Mouse (Mus musculus): Measurements from ENCODE around the gene Lgi4. TPM values are rescaled to one million over a fixed set of nuclear protein-coding genes. Genes with fewer than 3 reads are reported as not detected.
A peak's percentile ranks its signal among the peaks of the same experiment; 100 is the strongest.

Lgi4 gene
- polyA plus RNA-seq, 1 experiment from 2014 or later, result 1.0 TPM

GRCm38 (mm10) chr7:31054661-31055320, 4.4 kb upstream of the Lgi4 start:
- Histone ChIP-seq H3K36me3 (ENCODE audit: control insufficient read depth, insufficient read depth, low read length) (no peaks in the 10 kb centered on the region), H3K9me3 (ENCODE audit: control insufficient read depth, low read length) (no peaks in the 10 kb centered on the region), H3K9ac (ENCODE audit: low read depth, low read length) (no peak overlapping the region), H3K27me3 (ENCODE audit: control insufficient read depth, insufficient read depth, low read length) (peaks cover 48% of the 10 kb centered on the region), H3K27ac (ENCODE audit: low read depth, low read length) (no peak overlapping the region), H3K4me1 (replicated peaks; ENCODE audit: control insufficient read depth, insufficient read depth, low read length) (peaks cover 6% of the 10 kb centered on the region), H3K4me3 (ENCODE audit: low read depth, low read length) (no peak overlapping the region), H3K4me2 (replicated peaks; ENCODE audit: low read depth, low read length) (no peak overlapping the region)
- 45% methylated on average over 11 of the region's 11 CpGs for WGBS
- no peak for DNase-seq (ENCODE audit: low spot score)
- no peak for ATAC-seq (ENCODE audit: low FRiP score)

- no peak for ATAC-seq (ENCODE audit: low FRiP score)
- Histone ChIP-seq H3K9me3 (ENCODE audit: control insufficient read depth, low read length) (no peaks in the 10 kb centered on the region), H3K27me3 (ENCODE audit: control insufficient read depth, insufficient read depth, low read length) (peaks cover 42% of the 10 kb centered on the region), H3K36me3 (ENCODE audit: control insufficient read depth, insufficient read depth, low read length) (no peaks in the 10 kb centered on the region), H3K9ac (ENCODE audit: low read depth, low read length) (no peak overlapping the region), H3K27ac (ENCODE audit: low read depth, low read length) (no peak overlapping the region), H3K4me2 (replicated peaks; ENCODE audit: low read depth, low read length) (no peak overlapping the region), H3K4me1 (replicated peaks; ENCODE audit: control insufficient read depth, insufficient read depth, low read length) (peaks cover 5% of the 10 kb centered on the region), H3K4me3 (ENCODE audit: low read depth, low read length) (no peak overlapping the region)
- 4% methylated on average over 8 of the region's 10 CpGs for WGBS
- DNase-seq (ENCODE audit: low spot score), result no peak
These were observed 3.8 kb upstream of the Lgi4 start for GRCm38 (mm10) chr7:31055354-31055824.

- H3K4me3 ChIP-seq (ENCODE audit: low read depth, low read length), result no peak overlapping the region
- H3K9ac ChIP-seq (ENCODE audit: low read depth, low read length), result no peak overlapping the region
- ATAC-seq (ENCODE audit: low FRiP score), result no peak
- H3K4me2 ChIP-seq (replicated peaks; ENCODE audit: low read depth, low read length), result no peak overlapping the region
- H3K27me3 ChIP-seq (ENCODE audit: control insufficient read depth, insufficient read depth, low read length), result peaks cover 37% of the 10 kb centered on the region
- 19% methylated on average over 3 of the region's 4 CpGs for WGBS
- DNase-seq (ENCODE audit: low spot score), result no peak
- no peak overlapping the region for H3K27ac ChIP-seq (ENCODE audit: low read depth, low read length)
- H3K4me1 ChIP-seq (replicated peaks; ENCODE audit: control insufficient read depth, insufficient read depth, low read length), result peaks cover 5% of the 10 kb centered on the region
- no peaks in the 10 kb centered on the region for H3K9me3 ChIP-seq (ENCODE audit: control insufficient read depth, low read length)
- H3K36me3 ChIP-seq (ENCODE audit: control insufficient read depth, insufficient read depth, low read length), result no peaks in the 10 kb centered on the region
These were observed 3.3 kb upstream of the Lgi4 start for GRCm38 (mm10) chr7:31055883-31056282.

- ATAC-seq (ENCODE audit: low FRiP score), result no peak
- Histone ChIP-seq H3K4me3 (ENCODE audit: low read depth, low read length) (no peak overlapping the region), H3K9ac (ENCODE audit: low read depth, low read length) (no peak overlapping the region), H3K9me3 (ENCODE audit: control insufficient read depth, low read length) (no peaks in the 10 kb centered on the region), H3K27me3 (ENCODE audit: control insufficient read depth, insufficient read depth, low read length) (peaks cover 32% of the 10 kb centered on the region), H3K36me3 (ENCODE audit: control insufficient read depth, insufficient read depth, low read length) (no peaks in the 10 kb centered on the region), H3K27ac (ENCODE audit: low read depth, low read length) (no peak overlapping the region), H3K4me1 (replicated peaks; ENCODE audit: control insufficient read depth, insufficient read depth, low read length) (peaks cover 3% of the 10 kb centered on the region), H3K4me2 (replicated peaks; ENCODE audit: low read depth, low read length) (no peak overlapping the region)
- no peak for DNase-seq (ENCODE audit: low spot score)
- WGBS, result 70% methylated on average over 7 of the region's 7 CpGs
These were observed 2.7 kb upstream of the Lgi4 start for GRCm38 (mm10) chr7:31056448-31056847.

GRCm38 (mm10) chr7:31057071-31057470, 2.1 kb upstream of the Lgi4 start, which contains the start of gene Fxyd1:
Gene Fxyd1 (minus strand): TSS chr7:31057199.
- DNase-seq (ENCODE audit: low spot score) (no peak), ATAC-seq (ENCODE audit: low FRiP score) (no peak)
- Histone ChIP-seq H3K4me2 (replicated peaks; ENCODE audit: low read depth, low read length) (no peak within 1 kb of the TSS), H3K4me1 (replicated peaks; ENCODE audit: control insufficient read depth, insufficient read depth, low read length) (peaks cover under 1% of the 10 kb centered on the region; the same call in 1 of the 2 replicates), H3K4me3 (ENCODE audit: low read depth, low read length) (no peak within 1 kb of the TSS), H3K27me3 (ENCODE audit: control insufficient read depth, insufficient read depth, low read length) (peaks cover 25% of the 10 kb centered on the region), H3K9ac (ENCODE audit: low read depth, low read length) (no peak within 1 kb of the TSS), H3K9me3 (ENCODE audit: control insufficient read depth, low read length) (no peaks in the 10 kb centered on the region), H3K36me3 (ENCODE audit: control insufficient read depth, insufficient read depth, low read length) (no peaks in the 10 kb centered on the region), H3K27ac (ENCODE audit: low read depth, low read length) (no peak within 1 kb of the TSS)
- WGBS, result 79% methylated on average over 2 of the region's 2 CpGs

- DNase-seq (ENCODE audit: low spot score) (no peak), ATAC-seq (ENCODE audit: low FRiP score) (no peak)
- Histone ChIP-seq H3K27ac (ENCODE audit: low read depth, low read length) (no peak overlapping the region), H3K4me3 (ENCODE audit: low read depth, low read length) (no peak overlapping the region), H3K4me2 (replicated peaks; ENCODE audit: low read depth, low read length) (no peak overlapping the region), H3K27me3 (ENCODE audit: control insufficient read depth, insufficient read depth, low read length) (peaks cover 19% of the 10 kb centered on the region), H3K4me1 (replicated peaks; ENCODE audit: control insufficient read depth, insufficient read depth, low read length) (no peaks in the 10 kb centered on the region; the same call in 1 of the 2 replicates), H3K9me3 (ENCODE audit: control insufficient read depth, low read length) (no peaks in the 10 kb centered on the region), H3K36me3 (ENCODE audit: control insufficient read depth, insufficient read depth, low read length) (no peaks in the 10 kb centered on the region), H3K9ac (ENCODE audit: low read depth, low read length) (no peak overlapping the region)
- 68% methylated on average over 5 of the region's 5 CpGs for WGBS
These were observed 1.4 kb upstream of the Lgi4 start for GRCm38 (mm10) chr7:31057730-31058129.

GRCm38 (mm10) chr7:31058211-31058610, 931 bp upstream of the Lgi4 start:
- Histone ChIP-seq H3K4me3 (ENCODE audit: low read depth, low read length) (no peak overlapping the region), H3K27me3 (ENCODE audit: control insufficient read depth, insufficient read depth, low read length) (peaks cover 14% of the 10 kb centered on the region), H3K4me2 (replicated peaks; ENCODE audit: low read depth, low read length) (no peak overlapping the region), H3K4me1 (replicated peaks; ENCODE audit: control insufficient read depth, insufficient read depth, low read length) (no peaks in the 10 kb centered on the region), H3K27ac (ENCODE audit: low read depth, low read length) (no peak overlapping the region), H3K9ac (ENCODE audit: low read depth, low read length) (no peak overlapping the region), H3K9me3 (ENCODE audit: control insufficient read depth, low read length) (no peaks in the 10 kb centered on the region), H3K36me3 (ENCODE audit: control insufficient read depth, insufficient read depth, low read length) (no peaks in the 10 kb centered on the region)
- ATAC-seq (ENCODE audit: low FRiP score), result no peak
- 84% methylated on average over 6 of the region's 6 CpGs for WGBS
- no peak for DNase-seq (ENCODE audit: low spot score)

- Histone ChIP-seq H3K9me3 (ENCODE audit: control insufficient read depth, low read length) (no peaks in the 10 kb centered on the region), H3K27ac (ENCODE audit: low read depth, low read length) (peak overlapping the region; percentile 67), H3K4me2 (replicated peaks; ENCODE audit: low read depth, low read length) (0 out of 2 replicates have a peak overlapping the region, but pooled peaks have one; percentile 5), H3K4me1 (replicated peaks; ENCODE audit: control insufficient read depth, insufficient read depth, low read length) (no peaks in the 10 kb centered on the region), H3K9ac (ENCODE audit: low read depth, low read length) (peak overlapping the region; percentile 27; the same call in 1 of the 2 replicates), H3K36me3 (ENCODE audit: control insufficient read depth, insufficient read depth, low read length) (no peaks in the 10 kb centered on the region), H3K27me3 (ENCODE audit: control insufficient read depth, insufficient read depth, low read length) (no peaks in the 10 kb centered on the region; the same call in 1 of the 2 replicates), H3K4me3 (ENCODE audit: low read depth, low read length) (no peak overlapping the region)
- WGBS, result 67% methylated on average over 10 of the region's 11 CpGs
- no peak for DNase-seq (ENCODE audit: low spot score)
- ATAC-seq (ENCODE audit: low FRiP score), result 0 out of 2 replicates have a peak, but pooled peaks have one; percentile 8
These were observed 928 bp downstream of the Lgi4 start for GRCm38 (mm10) chr7:31059919-31060620.

Data from hindbrain, embryonic 11.5 days (tissue).